Comparison of ENCODE assay signal across 8 mouse cellular contexts in genomic region chr14:16364878-16365337, GRCm38 (mm10). TPM values are rescaled to one million over a fixed set of nuclear protein-coding genes. Genes with fewer than 3 reads are reported as not detected.
DNase-seq lines count a peak whose midpoint lies in the region; ATAC-seq lines count a peak whose summit lies in the region.

TSS of gene Top2b (plus strand) at chr14:16365179.

- ATAC-seq in erythroblast, adult 5-6 weeks (replicated peaks; ENCODE audit: low FRiP score, poor library complexity, severe bottlenecking), result peak; percentile 96
- peak; percentile 99 for ATAC-seq in kidney, embryonic 15.5 days (replicated peaks; ENCODE audit: low FRiP score)
- peak; percentile 97 for ATAC-seq in monocyte, adult 5-6 weeks (replicated peaks; ENCODE audit: insufficient number of reproducible peaks, low FRiP score, low TSS enrichment, poor library complexity, severe bottlenecking)

- peaks cover 11% of the 10 kb centered on the region; the same call in 1 of the 2 replicates for H3K4me1 ChIP-seq in heart, embryonic 10.5 days
- H3K4me1 ChIP-seq in kidney, embryonic 15.5 days, result peaks cover 14% of the 10 kb centered on the region

- no peaks in the 10 kb centered on the region for H3K36me3 ChIP-seq in heart, embryonic 10.5 days
- no peaks in the 10 kb centered on the region for H3K36me3 ChIP-seq in kidney, embryonic 15.5 days

- no peaks in the 10 kb centered on the region for H3K27me3 ChIP-seq in heart, embryonic 10.5 days (ENCODE audit: insufficient read depth, poor library complexity, severe bottlenecking)
- H3K27me3 ChIP-seq in kidney, embryonic 15.5 days, result no peaks in the 10 kb centered on the region

- peak within 1 kb of the TSS; percentile 95 for H3K4me3 ChIP-seq in heart, embryonic 10.5 days
- peak within 1 kb of the TSS; percentile 94 for H3K4me3 ChIP-seq in kidney, embryonic 15.5 days (replicated peaks)

- H3K4me2 ChIP-seq in kidney, embryonic 15.5 days, result peak within 1 kb of the TSS; percentile 85

- peak within 1 kb of the TSS; percentile 93 for H3K9ac ChIP-seq in kidney, embryonic 15.5 days

- WGBS in heart, embryonic 10.5 days, result under 1% methylated on average over 32 of the region's 32 CpGs
- under 1% methylated on average over 32 of the region's 32 CpGs for WGBS in kidney, embryonic 15.5 days

- peak; percentile 98 to 99 for DNase-seq in B cell, adult 2 months
- DNase-seq in brain, adult 2 months (ENCODE audit: low read depth, low spot score), result peak; percentile 99
- DNase-seq in heart, embryonic 10.5 days (ENCODE audit: low spot score), result peak; percentile 99
- peak; percentile 98 for DNase-seq in liver
- peak; percentile 97 for DNase-seq in spleen, postnatal 4 days (ENCODE audit: low spot score in 2 of 2)

- no peaks in the 10 kb centered on the region for H3K9me3 ChIP-seq in heart, embryonic 10.5 days
- H3K9me3 ChIP-seq in kidney, embryonic 15.5 days (replicated peaks), result no peaks in the 10 kb centered on the region

- peak within 1 kb of the TSS; percentile 99 for H3K27ac ChIP-seq in heart, embryonic 10.5 days
- peak within 1 kb of the TSS; percentile 99 for H3K27ac ChIP-seq in kidney, embryonic 15.5 days

RNA-seq across cellular contexts. Expression of gene Top2b, which starts in this region (rescaled TPM):
- 41.8 and 57.5 TPM in 2 replicates for total RNA-seq in erythroblast, adult 5-6 weeks (2015; ENCODE audit: low replicate concordance)
- 82.1 and 149 TPM in 2 replicates for total RNA-seq in erythroblast, adult 5-6 weeks (2017; ENCODE audit: low replicate concordance)
- 39.3 and 49.6 TPM in 2 replicates for polyA plus RNA-seq in heart, embryonic 10.5 days (2016; fragmentation: Nextera tagmentation; extraction: Ambion mirVana)
- polyA plus RNA-seq in kidney, embryonic 15.5 days (2015; fragmentation: Nextera tagmentation; extraction: Ambion mirVana), result 49.5 and 50.2 TPM in 2 replicates
- total RNA-seq in monocyte, adult 5-6 weeks (2017), result 215 to 232 TPM (median 220 TPM) in 3 replicates

Comparison
In these comparisons a context has a peak if more than half of its experiments do, and no peak if none do; other contexts are left out.
1. Peak in every context shown above with its lines: DNase-seq, ATAC-seq, H3K4me3 ChIP-seq and H3K27ac ChIP-seq.